Mouse (Mus musculus): Measurements from ENCODE around the gene Snx18. TPM values are rescaled to one million over a fixed set of nuclear protein-coding genes. Genes with fewer than 3 reads are reported as not detected.

Snx18 gene
- polyA plus RNA-seq, 1 experiment = 19.9 TPM

DNA sequence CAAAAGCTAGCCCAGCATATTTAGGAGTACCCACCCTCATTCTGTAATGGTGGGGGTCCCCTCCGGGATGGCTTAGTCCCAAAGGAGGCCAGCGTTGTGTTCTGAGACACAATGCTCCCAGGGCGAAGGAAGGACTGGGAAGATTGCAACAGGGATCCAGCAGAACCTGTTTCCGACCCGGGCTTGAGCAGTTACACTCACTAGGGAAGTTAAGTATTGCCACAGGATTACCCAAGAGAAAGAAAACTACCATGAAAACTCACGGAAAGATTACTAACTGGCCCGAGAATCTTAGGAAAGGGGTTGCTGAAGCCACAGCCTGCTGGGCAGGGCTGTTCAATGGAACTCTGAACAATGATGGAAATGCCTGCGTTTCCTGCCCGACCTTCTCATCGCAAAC lies 4.5 kb downstream of the Snx18 start:
- Histone ChIP-seq H3ac (ENCODE audit: control insufficient read depth, insufficient read length) (no peak overlapping the region), H3K36me3 (ENCODE audit: control insufficient read depth, insufficient read depth) (peaks cover 14% of the 10 kb centered on the region), H3K79me2 (ENCODE audit: control insufficient read depth, insufficient read depth) (peaks cover 89% of the 10 kb centered on the region), H3K4me3 (peak overlapping the region; percentile 96), H3K27me3 (ENCODE audit: control insufficient read depth, insufficient read depth, insufficient read length) (no peaks in the 10 kb centered on the region), H3K4me2 (ENCODE audit: low read depth) (peak overlapping the region; percentile 74)
- TF ChIP-seq REST (IDR thresholded peaks at IDR 0.05; ENCODE audit: insufficient read depth, insufficient read length) (no peak), E2F4 (IDR thresholded peaks at IDR 0.05; ENCODE audit: insufficient read depth) (no peak), TCF3 (IDR thresholded peaks at IDR 0.05; ENCODE audit: insufficient read length, low read depth) (no peak), MYOG (IDR thresholded peaks at IDR 0.05; ENCODE audit: control insufficient read depth in 1 of 3, insufficient read depth in 1 of 3, insufficient read length in 2 of 3, low read depth in 2 of 3) (no peak), USF1 (IDR thresholded peaks at IDR 0.05; ENCODE audit: low read depth) (no peak), POLR2AphosphoS2 (IDR thresholded peaks at IDR 0.05; ENCODE audit: insufficient read length, low read depth) (no peak), MYOD1 (IDR thresholded peaks at IDR 0.05; ENCODE audit: control insufficient read depth in 1 of 3, insufficient read length in 2 of 3, low read depth in 2 of 3) (no peak)

DNA sequence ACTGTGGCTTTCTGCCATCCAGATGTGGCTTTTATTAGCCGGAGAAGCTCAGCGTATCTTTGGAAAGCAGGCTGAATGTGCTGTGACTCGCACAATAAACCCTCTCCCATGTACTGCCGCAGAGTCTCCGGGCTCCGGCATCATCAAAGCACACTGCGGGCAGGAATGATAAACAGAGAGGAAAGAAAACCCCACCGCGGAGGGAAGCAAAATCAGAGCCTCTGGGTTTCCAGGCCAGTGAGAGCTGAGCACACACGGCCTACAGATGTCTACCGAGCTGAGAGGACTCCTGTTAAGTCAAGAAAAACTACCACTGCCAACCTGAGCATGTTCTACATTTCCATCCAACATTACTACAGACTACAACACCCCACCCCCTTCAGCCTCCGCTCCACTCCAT lies 5.0 kb downstream of the Snx18 start:
- H3K4me2 ChIP-seq (ENCODE audit: low read depth) = peak overlapping the region; percentile 74
- H3K27me3 ChIP-seq (ENCODE audit: control insufficient read depth, insufficient read depth, insufficient read length) = no peaks in the 10 kb centered on the region
- H3K79me2 ChIP-seq (ENCODE audit: control insufficient read depth, insufficient read depth) = peaks cover 95% of the 10 kb centered on the region
- peak overlapping the region; percentile 96 for H3K4me3 ChIP-seq
- peaks cover 19% of the 10 kb centered on the region for H3K36me3 ChIP-seq (ENCODE audit: control insufficient read depth, insufficient read depth)
- no peak overlapping the region for H3ac ChIP-seq (ENCODE audit: control insufficient read depth, insufficient read length)
- TF ChIP-seq POLR2AphosphoS2 (IDR thresholded peaks at IDR 0.05; ENCODE audit: insufficient read length, low read depth) = no peak
- TF ChIP-seq CEBPB (IDR thresholded peaks at IDR 0.05; ENCODE audit: insufficient read depth, poor library complexity, severe bottlenecking) = no peak
- no peak for TF ChIP-seq E2F4 (IDR thresholded peaks at IDR 0.05; ENCODE audit: insufficient read depth)
- no peak for TF ChIP-seq TCF12 (IDR thresholded peaks at IDR 0.05; ENCODE audit: insufficient read depth, poor library complexity, severe bottlenecking)
- TF ChIP-seq SRF (IDR thresholded peaks at IDR 0.05; ENCODE audit: control insufficient read depth, insufficient read length, low read depth) = no peak
- no peak for TF ChIP-seq MAX (IDR thresholded peaks at IDR 0.05; ENCODE audit: low read depth)
- TF ChIP-seq TCF3 (IDR thresholded peaks at IDR 0.05; ENCODE audit: insufficient read length, low read depth) = no peak
- TF ChIP-seq REST (IDR thresholded peaks at IDR 0.05; ENCODE audit: insufficient read depth, insufficient read length) = no peak
- TF ChIP-seq USF1 (IDR thresholded peaks at IDR 0.05; ENCODE audit: low read depth) = no peak
- TF ChIP-seq MYOG (IDR thresholded peaks at IDR 0.05; ENCODE audit: control insufficient read depth in 1 of 3, insufficient read depth in 1 of 3, insufficient read length in 2 of 3, low read depth in 2 of 3) = no peak
- no peak for TF ChIP-seq POLR2A (IDR thresholded peaks at IDR 0.05; ENCODE audit: insufficient read length, low read depth)
- no peak for TF ChIP-seq MYOD1 (IDR thresholded peaks at IDR 0.05; ENCODE audit: control insufficient read depth in 1 of 3, insufficient read length in 2 of 3, low read depth in 2 of 3)

DNA sequence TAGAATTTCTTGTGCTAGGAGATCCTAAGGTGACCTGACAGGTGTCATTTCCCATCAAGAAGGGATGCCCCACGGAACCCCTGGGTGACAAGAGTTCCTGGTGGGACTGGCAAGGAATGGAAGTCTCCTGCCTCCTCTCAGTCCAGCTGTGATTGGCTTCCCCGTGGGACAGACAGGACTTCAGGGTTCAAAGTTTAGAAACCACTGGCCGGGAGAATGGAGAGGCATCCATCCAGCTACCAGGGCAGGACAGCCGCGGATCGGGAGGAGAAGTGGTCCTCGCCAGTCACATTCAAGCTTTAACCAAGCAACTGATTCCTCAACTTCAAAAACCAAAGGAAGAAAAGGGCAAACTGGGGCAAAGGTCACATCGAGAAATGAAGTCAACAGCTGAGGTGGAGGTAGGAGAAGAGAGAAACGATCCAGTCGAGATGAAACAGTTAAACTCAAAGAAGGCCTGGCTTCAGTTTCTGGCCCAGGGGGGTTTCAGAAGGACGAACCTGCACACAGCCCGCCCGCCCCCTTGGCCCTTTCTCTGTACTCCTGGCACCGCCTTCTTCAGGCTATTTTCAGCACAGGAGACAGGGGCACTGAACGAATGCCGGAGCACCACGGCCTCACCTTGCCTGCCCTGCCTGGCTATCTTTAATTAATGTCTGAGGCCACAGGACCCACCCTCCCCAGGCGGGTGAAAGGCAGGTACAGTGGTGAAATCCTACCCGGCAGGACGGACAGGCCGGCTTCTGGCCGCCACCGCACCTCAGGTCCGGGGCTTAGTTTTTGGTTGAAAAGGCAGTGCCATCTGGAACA lies 6.0 kb downstream of the Snx18 start:
- no peak overlapping the region for H3K4me3 ChIP-seq
- H3ac ChIP-seq (ENCODE audit: control insufficient read depth, insufficient read length) = no peak overlapping the region
- peaks cover 21% of the 10 kb centered on the region for H3K36me3 ChIP-seq (ENCODE audit: control insufficient read depth, insufficient read depth)
- no peaks in the 10 kb centered on the region for H3K27me3 ChIP-seq (ENCODE audit: control insufficient read depth, insufficient read depth, insufficient read length)
- TF ChIP-seq POLR2AphosphoS2 (IDR thresholded peaks at IDR 0.05; ENCODE audit: insufficient read length, low read depth) = no peak
- no peak for TF ChIP-seq MYOD1 (IDR thresholded peaks at IDR 0.05; ENCODE audit: control insufficient read depth in 1 of 3, insufficient read length in 2 of 3, low read depth in 2 of 3)
- no peak for TF ChIP-seq POLR2A (IDR thresholded peaks at IDR 0.05; ENCODE audit: insufficient read length, low read depth)
- TF ChIP-seq MAX (IDR thresholded peaks at IDR 0.05; ENCODE audit: low read depth) = no peak
- no peak for TF ChIP-seq MYOG (IDR thresholded peaks at IDR 0.05; ENCODE audit: control insufficient read depth in 1 of 3, insufficient read depth in 1 of 3, insufficient read length in 2 of 3, low read depth in 2 of 3)
- no peak for TF ChIP-seq TCF3 (IDR thresholded peaks at IDR 0.05; ENCODE audit: insufficient read length, low read depth)
- no peak for TF ChIP-seq E2F4 (IDR thresholded peaks at IDR 0.05; ENCODE audit: insufficient read depth)
- no peak for TF ChIP-seq CEBPB (IDR thresholded peaks at IDR 0.05; ENCODE audit: insufficient read depth, poor library complexity, severe bottlenecking)
- TF ChIP-seq USF1 (IDR thresholded peaks at IDR 0.05; ENCODE audit: low read depth) = no peak
- TF ChIP-seq REST (IDR thresholded peaks at IDR 0.05; ENCODE audit: insufficient read depth, insufficient read length) = no peak
- TF ChIP-seq TCF12 (IDR thresholded peaks at IDR 0.05; ENCODE audit: insufficient read depth, poor library complexity, severe bottlenecking) = no peak
- TF ChIP-seq SRF (IDR thresholded peaks at IDR 0.05; ENCODE audit: control insufficient read depth, insufficient read length, low read depth) = no peak
- H3K79me2 ChIP-seq (ENCODE audit: control insufficient read depth, insufficient read depth) = peaks cover 100% of the 10 kb centered on the region
- no peak overlapping the region for H3K4me2 ChIP-seq (ENCODE audit: low read depth)

DNA sequence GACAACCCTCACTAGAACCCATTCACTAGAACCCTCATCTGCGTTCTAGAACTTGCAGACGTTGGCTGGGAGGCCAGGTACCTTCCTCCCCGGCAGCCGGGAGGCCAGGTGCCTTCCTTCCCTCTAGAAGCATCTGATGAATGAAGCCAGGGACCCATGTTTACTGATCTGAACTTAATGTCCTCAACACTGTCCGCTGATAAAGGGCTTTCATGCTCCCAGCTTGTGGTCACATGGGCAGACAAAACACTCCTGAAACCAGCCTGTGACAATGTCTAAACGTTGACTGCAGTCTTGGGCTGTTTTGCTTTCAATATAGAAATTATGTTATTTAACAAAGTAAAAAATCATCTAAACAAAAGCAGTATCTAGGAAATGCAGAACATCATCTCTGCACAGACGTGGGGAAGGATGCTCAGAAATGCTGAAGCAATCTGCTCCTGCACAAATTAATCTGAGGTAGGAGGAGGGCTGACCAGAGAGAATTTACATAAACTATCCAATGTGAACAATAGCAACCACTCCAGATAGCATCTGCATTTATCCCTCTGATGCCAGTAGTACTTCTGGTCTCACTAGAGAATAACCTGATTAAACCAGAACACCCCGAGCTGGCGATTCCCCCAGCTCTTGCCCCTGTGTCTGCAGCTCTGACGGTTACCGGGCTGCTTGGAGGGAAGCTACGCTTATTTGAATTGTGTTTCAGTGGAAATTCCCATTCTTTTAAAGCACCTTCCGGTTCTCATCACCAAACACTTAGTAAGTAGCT lies 7.4 kb downstream of the Snx18 start:
- no peak overlapping the region for H3ac ChIP-seq (ENCODE audit: control insufficient read depth, insufficient read length)
- H3K4me3 ChIP-seq = no peak overlapping the region
- no peaks in the 10 kb centered on the region for H3K27me3 ChIP-seq (ENCODE audit: control insufficient read depth, insufficient read depth, insufficient read length)
- peaks cover 21% of the 10 kb centered on the region for H3K36me3 ChIP-seq (ENCODE audit: control insufficient read depth, insufficient read depth)
- TF ChIP-seq SRF (IDR thresholded peaks at IDR 0.05; ENCODE audit: control insufficient read depth, insufficient read length, low read depth) (no peak), MAX (IDR thresholded peaks at IDR 0.05; ENCODE audit: low read depth) (no peak), POLR2AphosphoS2 (IDR thresholded peaks at IDR 0.05; ENCODE audit: insufficient read length, low read depth) (no peak), POLR2A (IDR thresholded peaks at IDR 0.05; ENCODE audit: insufficient read length, low read depth) (no peak), REST (IDR thresholded peaks at IDR 0.05; ENCODE audit: insufficient read depth, insufficient read length) (no peak), USF1 (IDR thresholded peaks at IDR 0.05; ENCODE audit: low read depth) (no peak), TCF12 (IDR thresholded peaks at IDR 0.05; ENCODE audit: insufficient read depth, poor library complexity, severe bottlenecking) (no peak), CEBPB (IDR thresholded peaks at IDR 0.05; ENCODE audit: insufficient read depth, poor library complexity, severe bottlenecking) (no peak), E2F4 (IDR thresholded peaks at IDR 0.05; ENCODE audit: insufficient read depth) (no peak), MYOD1 (IDR thresholded peaks at IDR 0.05; ENCODE audit: control insufficient read depth in 1 of 3, insufficient read length in 2 of 3, low read depth in 2 of 3) (no peak), MYOG (IDR thresholded peaks at IDR 0.05; ENCODE audit: control insufficient read depth in 1 of 3, insufficient read depth in 1 of 3, insufficient read length in 2 of 3, low read depth in 2 of 3) (no peak), TCF3 (IDR thresholded peaks at IDR 0.05; ENCODE audit: insufficient read length, low read depth) (no peak)
- peaks cover 100% of the 10 kb centered on the region for H3K79me2 ChIP-seq (ENCODE audit: control insufficient read depth, insufficient read depth)
- no peak overlapping the region for H3K4me2 ChIP-seq (ENCODE audit: low read depth)
